Mouse (Mus musculus) G1E (cell line): ENCODE results near the gene Rcn3. TPM values are rescaled to one million over a fixed set of nuclear protein-coding genes. Genes with fewer than 3 reads are reported as not detected.
"Not testable (repeated sequence)": the region's sequence is repeated elsewhere in the genome, so short reads cannot be mapped to it uniquely, and the experiment has no call there.

Experiments used
- ATAC-seq: 2 replicates; pipeline ENCODE4 v1.8.0; 2016; ENCODE audit warnings: mild to moderate bottlenecking; ENCODE audit not compliant: insufficient number of reproducible peaks, poor library complexity, low FRiP score, severe bottlenecking; ENCODE audit errors: extremely low read depth
- DNase-seq: peaks from one replicate; pipeline ENCODE4 v3.0.0; 2012; ENCODE audit warnings: low spot score
- H3K27me3 ChIP-seq: 2 replicates; pipeline ENCODE4 v1.6.1; 2012; ENCODE audit warnings: mild to moderate bottlenecking, low read length, inconsistent platforms; ENCODE audit not compliant: insufficient read depth
- H3K36me3 ChIP-seq: replicated peaks from 2 replicates; pipeline ENCODE3; 2012; ENCODE audit warnings: mild to moderate bottlenecking, inconsistent platforms
- H3K4me1 ChIP-seq: 2 replicates; pipeline ENCODE4 v1.6.1; 2012; ENCODE audit warnings: low read depth, low read length, inconsistent platforms, mixed read lengths; ENCODE audit not compliant: insufficient read depth
- H3K4me3 ChIP-seq: 2 replicates; pipeline ENCODE4 v1.5.1; 2012; ENCODE audit warnings: low read depth, mild to moderate bottlenecking, inconsistent platforms, low read length, moderate library complexity, mixed read lengths
- H3K9me3 ChIP-seq: replicated peaks from 2 replicates; pipeline ENCODE4 v1.6.1; 2012; ENCODE audit warnings: inconsistent platforms
- CTCF ChIP-seq: IDR thresholded peaks from 2 replicates; pipeline ENCODE4 v1.5.1; 2012; ENCODE audit warnings: low read depth, low read length, inconsistent platforms, mixed read lengths
- GATA1 ChIP-seq: IDR thresholded peaks from 2 replicates; pipeline ENCODE4 v1.6.1; 2012; ENCODE audit warnings: borderline replicate concordance, low read length, inconsistent platforms, mixed read lengths
- GATA2 ChIP-seq: IDR thresholded peaks from 2 replicates; pipeline ENCODE4 v1.6.1; 2012; ENCODE audit warnings: low read depth, low read length, inconsistent platforms, borderline replicate concordance
- POLR2AphosphoS5 ChIP-seq: IDR thresholded peaks from 2 replicates; pipeline ENCODE4 v1.6.1; 2012; ENCODE audit warnings: low read depth, low read length, inconsistent platforms; ENCODE audit not compliant: insufficient replicate concordance
- TAL1 ChIP-seq: conservative IDR thresholded peaks from 2 replicates; pipeline ENCODE4 v1.6.1; 2012; ENCODE audit warnings: low read depth, low read length, inconsistent platforms, mixed read lengths
- polyA plus RNA-seq: library from polyadenylated mRNA; stranded (reverse); fragments of >175 nt; gene quantifications from 2 replicates; pipeline ENCODE4 v1.2.3, GENCODE M21; 2012
- total RNA-seq, 2 experiments: library from RNA; stranded (forward) in 1 of 2; stranded (reverse) in 1 of 2; fragments of 200-1000 nt in 1 of 2; fragments of >200 nt in 1 of 2; fragmentation: Nextera tagmentation in 1 of 2; gene quantifications; 2 replicates each; pipeline ENCODE4 v1.2.3; 2014 to 2017

The Rcn3 gene
- total and polyA plus RNA-seq, 3 experiments: 0.31 TPM; not detected in 2

GRCm38 (mm10) chr7:45118336-45118735, 26.3 kb upstream of the Rcn3 start:
- DNase-seq (no peak), ATAC-seq (no peak)
- H3K9me3 ChIP-seq: no peaks in the 10 kb centered on the region
- H3K36me3 ChIP-seq: peaks cover 59% of the 10 kb centered on the region
- peaks cover 71% of the 10 kb centered on the region for H3K4me1 ChIP-seq
- no peak for TF ChIP-seq CTCF
- TF ChIP-seq POLR2AphosphoS5: no peak
- TF ChIP-seq TAL1: no peak
- no peak for TF ChIP-seq GATA1
- TF ChIP-seq GATA2: no peak
- no peak overlapping the region for H3K4me3 ChIP-seq
- H3K27me3 ChIP-seq: no peaks in the 10 kb centered on the region

GRCm38 (mm10) chr7:45117566-45117965, 25.5 kb upstream of the Rcn3 start:
- Histone ChIP-seq H3K4me1 (peaks cover 71% of the 10 kb centered on the region), H3K36me3 (peaks cover 51% of the 10 kb centered on the region), H3K27me3 (no peaks in the 10 kb centered on the region), H3K9me3 (no peaks in the 10 kb centered on the region), H3K4me3 (no peak overlapping the region)
- TF ChIP-seq CTCF (no peak), POLR2AphosphoS5 (no peak), TAL1 (no peak), GATA2 (no peak), GATA1 (no peak)
- no peak for ATAC-seq
- DNase-seq: no peak

GRCm38 (mm10) chr7:45113476-45113875, 21.5 kb upstream of the Rcn3 start:
- H3K36me3 ChIP-seq: peaks cover 13% of the 10 kb centered on the region
- no peaks in the 10 kb centered on the region for H3K9me3 ChIP-seq
- ATAC-seq (no peak), DNase-seq (no peak)
- H3K27me3 ChIP-seq: peaks cover 2% of the 10 kb centered on the region; the same call in 1 of the 2 replicates
- H3K4me1 ChIP-seq: peaks cover 44% of the 10 kb centered on the region
- no peak overlapping the region for H3K4me3 ChIP-seq
- TF ChIP-seq CTCF: no peak
- TF ChIP-seq POLR2AphosphoS5: no peak
- TF ChIP-seq GATA1: no peak
- TF ChIP-seq GATA2: no peak
- TF ChIP-seq TAL1: no peak

DNA sequence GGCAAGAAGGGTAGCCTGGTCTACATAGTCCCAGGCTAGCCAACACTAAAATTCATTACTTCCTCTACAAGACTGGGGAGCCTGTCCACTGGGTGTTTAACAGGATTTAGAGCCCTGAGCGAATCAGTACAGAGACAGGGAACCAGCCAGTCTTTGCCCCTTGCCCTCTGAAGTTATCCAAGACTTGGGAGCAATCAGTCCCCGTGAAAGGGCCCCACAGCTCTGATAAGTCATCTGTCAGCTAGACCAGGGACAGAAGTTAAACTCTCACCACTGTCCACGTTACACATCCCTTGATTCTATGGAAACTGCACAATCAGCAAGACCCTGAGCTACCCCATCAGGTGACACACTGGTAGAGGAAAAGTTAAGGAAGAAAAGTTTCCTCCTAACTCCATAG, 20.5 kb upstream of the Rcn3 start:
- Histone ChIP-seq H3K9me3 (no peaks in the 10 kb centered on the region), H3K36me3 (peaks cover 4% of the 10 kb centered on the region), H3K27me3 (peaks cover 2% of the 10 kb centered on the region; the same call in 1 of the 2 replicates), H3K4me3 (no peak overlapping the region), H3K4me1 (peaks cover 35% of the 10 kb centered on the region)
- no peak for ATAC-seq
- TF ChIP-seq TAL1: no peak
- no peak for TF ChIP-seq POLR2AphosphoS5
- no peak for TF ChIP-seq GATA2
- TF ChIP-seq GATA1: no peak
- no peak for TF ChIP-seq CTCF
- DNase-seq: no peak

DNA sequence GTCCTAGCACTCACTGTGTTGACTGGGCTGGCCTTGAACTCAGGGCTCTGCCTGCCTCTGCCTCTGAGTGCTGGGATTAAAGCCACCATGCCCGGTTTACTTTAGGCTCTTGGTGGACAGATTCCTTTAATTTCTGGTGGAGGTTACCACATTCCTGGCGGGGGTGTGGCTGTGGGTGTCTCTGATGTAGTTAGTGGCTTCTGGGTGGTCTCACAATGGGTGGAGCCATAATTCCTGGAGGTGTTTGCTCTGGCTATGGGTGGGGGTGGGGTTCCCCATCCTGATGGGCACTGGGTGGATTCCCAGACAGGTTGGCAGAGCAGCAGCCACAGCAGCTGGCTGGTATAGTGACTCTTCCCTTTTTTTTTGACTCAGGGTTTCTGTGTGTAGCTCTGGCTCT, 19.9 kb upstream of the Rcn3 start:
- Histone ChIP-seq H3K4me1 (peaks cover 31% of the 10 kb centered on the region), H3K4me3 (no peak overlapping the region), H3K36me3 (no peaks in the 10 kb centered on the region), H3K9me3 (no peaks in the 10 kb centered on the region), H3K27me3 (peaks cover 7% of the 10 kb centered on the region)
- DNase-seq: no peak
- no peak for TF ChIP-seq CTCF
- no peak for ATAC-seq

DNA sequence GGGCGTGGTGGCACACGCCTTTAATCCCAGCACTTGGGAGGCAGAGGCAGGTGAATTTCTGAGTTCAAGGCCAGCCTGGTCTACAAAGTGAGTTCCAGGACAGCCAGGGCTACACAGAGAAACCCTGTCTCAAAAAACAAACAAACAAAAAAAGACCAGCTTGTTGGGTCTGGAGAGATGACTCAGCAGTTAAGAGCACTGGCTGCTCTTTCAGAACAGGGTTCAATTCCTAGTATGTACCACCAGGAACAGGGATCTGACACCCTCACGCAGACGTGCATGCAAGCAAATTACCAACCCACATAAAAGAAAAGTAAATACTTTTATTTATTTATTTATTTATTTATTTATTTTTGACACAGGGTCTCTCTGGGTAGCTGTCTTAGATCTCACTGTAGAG, 18.1 kb upstream of the Rcn3 start:
- ATAC-seq: not testable (repeated sequence)

DNA sequence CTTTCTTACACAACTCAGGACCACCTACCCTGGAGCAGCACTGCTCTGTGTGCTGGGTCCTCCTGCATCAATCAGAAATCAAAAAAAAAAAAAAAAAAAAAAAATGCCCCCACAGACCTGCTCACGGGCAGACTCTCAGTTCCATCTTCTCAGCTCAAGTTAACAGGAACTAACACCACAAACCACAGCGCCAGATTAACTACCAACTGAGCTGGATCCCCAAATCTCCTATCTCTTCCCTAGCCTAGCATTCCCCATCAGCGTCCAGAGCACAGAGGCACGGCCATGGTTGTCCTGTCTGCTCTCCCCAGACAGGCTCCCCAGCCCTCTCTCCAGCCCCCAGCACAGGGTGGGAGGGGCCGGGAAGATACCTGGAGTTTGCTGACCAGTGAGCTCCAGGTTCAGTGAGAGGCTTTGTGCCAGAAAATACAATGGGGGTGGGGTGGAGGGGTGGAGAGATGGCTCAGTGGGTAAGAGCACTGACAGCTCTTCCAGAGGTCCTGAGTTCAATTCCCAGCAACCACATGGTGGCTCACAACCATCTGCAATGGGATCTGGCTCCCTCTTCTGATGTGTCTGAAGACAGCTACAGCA, 15.1 kb upstream of the Rcn3 start:
- no peaks in the 10 kb centered on the region for H3K36me3 ChIP-seq
- TF ChIP-seq GATA2: no peak
- no peak for TF ChIP-seq CTCF
- no peak for TF ChIP-seq TAL1
- no peak for TF ChIP-seq POLR2AphosphoS5
- TF ChIP-seq GATA1: no peak
- peaks cover 20% of the 10 kb centered on the region for H3K4me1 ChIP-seq
- no peak for DNase-seq
- no peaks in the 10 kb centered on the region for H3K9me3 ChIP-seq
- peaks cover 50% of the 10 kb centered on the region for H3K27me3 ChIP-seq
- no peak overlapping the region for H3K4me3 ChIP-seq
- ATAC-seq: no peak

More for the DNA sequence above, 18.1 kb upstream of the Rcn3 start:
- not testable (repeated sequence) for H3K4me3 ChIP-seq, DNase-seq, H3K36me3 ChIP-seq, H3K9me3 ChIP-seq
- Histone ChIP-seq H3K4me1 (peaks cover 27% of the 10 kb centered on the region), H3K27me3 (peaks cover 24% of the 10 kb centered on the region)
